Mouse (Mus musculus) forebrain, embryonic 10.5 days (tissue): ENCODE data around the gene Lgr6. TPM values are rescaled to one million over a fixed set of nuclear protein-coding genes. Genes with fewer than 3 reads are reported as not detected.
"Not testable (repeated sequence)": the region's sequence is repeated elsewhere in the genome, so short reads cannot be mapped to it uniquely, and the experiment has no call there.

Source experiments
- DNase-seq: peaks from one replicate; pipeline ENCODE4 v3.0.0-alpha.2; 2017; ENCODE audit warnings: low spot score; ENCODE audit errors: extremely low spot score
- H3K27ac ChIP-seq: fragments of 300-500 bp; sonication (generic); 2 replicates; pipeline ENCODE4 v1.5.1; 2016; ENCODE audit warnings: mild to moderate bottlenecking
- H3K27me3 ChIP-seq: fragments of 300-500 bp; sonication (generic); 2 replicates; pipeline ENCODE4 v1.6.1; 2016; ENCODE audit warnings: mild to moderate bottlenecking; ENCODE audit not compliant: poor library complexity, severe bottlenecking
- H3K36me3 ChIP-seq: fragments of 300-500 bp; sonication (generic); replicated peaks from 2 replicates; pipeline ENCODE4 v1.6.1; 2016; ENCODE audit warnings: mild to moderate bottlenecking, moderate library complexity
- H3K4me1 ChIP-seq: fragments of 300-500 bp; sonication (generic); 2 replicates; pipeline ENCODE4 v1.6.1; 2016
- H3K4me3 ChIP-seq: fragments of 300-500 bp; sonication (generic); 2 replicates; pipeline ENCODE4 v1.5.1; 2016; ENCODE audit warnings: mild to moderate bottlenecking, moderate library complexity
- H3K9me3 ChIP-seq: fragments of 300-500 bp; sonication (generic); 2 replicates; pipeline ENCODE4 v1.6.1; 2016; ENCODE audit warnings: mild to moderate bottlenecking, moderate library complexity
- WGBS: fragments of 180-500 bp; shearing (Covaris S2); methylation state at CpG from one replicate; pipeline ENCODE4 v1.1.7; 2016; 5-methylcytosine and 5-hydroxymethylcytosine counted together
- polyA plus RNA-seq: library from polyadenylated mRNA; unstranded; fragments of >200 nt; fragmentation: Nextera tagmentation; extraction: Ambion mirVana; gene quantifications from 2 replicates; pipeline ENCODE4 v1.2.1, GENCODE M21; 2016

Lgr6 gene
- polyA plus RNA-seq, 1 experiment from 2014 or later = 0.14 TPM

DNA sequence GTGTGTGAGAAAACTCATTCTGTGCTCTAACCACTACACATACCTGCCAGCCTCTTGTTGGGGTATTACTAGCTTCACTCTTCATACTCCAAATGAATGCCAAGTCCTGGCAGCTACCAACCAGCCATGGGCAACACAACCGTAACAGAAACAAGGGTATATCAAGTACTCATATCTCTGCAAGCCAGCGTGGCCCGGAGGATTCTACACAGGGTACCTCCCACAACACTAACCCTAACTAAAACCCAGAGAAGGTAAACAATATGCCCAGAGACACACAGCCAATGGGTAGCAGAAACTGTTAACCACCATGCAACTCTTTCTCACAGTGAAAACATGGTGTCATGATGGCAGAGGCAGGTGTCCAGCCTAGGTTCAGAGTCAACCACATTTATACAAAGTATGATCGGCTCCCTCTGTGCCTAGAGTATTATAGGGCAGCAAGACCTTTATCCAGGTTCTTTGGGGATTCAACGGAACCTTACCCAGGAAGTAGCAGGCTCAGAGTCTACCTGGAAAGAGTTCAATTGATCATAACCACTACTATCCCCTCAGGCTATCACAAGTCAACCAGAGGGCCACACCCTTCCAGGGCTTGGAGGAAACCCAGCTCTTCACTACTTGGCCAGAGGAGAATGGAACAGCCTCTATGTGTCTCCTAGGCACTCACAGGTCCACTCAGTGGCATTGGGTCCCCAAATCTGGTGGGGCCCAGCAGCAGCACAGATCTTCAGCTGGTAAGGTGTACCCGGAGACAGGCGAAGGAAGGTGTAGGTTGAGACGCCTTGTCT is 19.7 kb upstream of the Lgr6 start:
- no peaks in the 10 kb centered on the region for H3K36me3 ChIP-seq
- peaks cover 37% of the 10 kb centered on the region for H3K4me1 ChIP-seq
- 93% methylated on average over 8 of the region's 8 CpGs for WGBS
- no peaks in the 10 kb centered on the region for H3K9me3 ChIP-seq
- DNase-seq = no peak
- H3K4me3 ChIP-seq = no peak overlapping the region
- no peak overlapping the region for H3K27ac ChIP-seq
- peaks cover 28% of the 10 kb centered on the region for H3K27me3 ChIP-seq

DNA sequence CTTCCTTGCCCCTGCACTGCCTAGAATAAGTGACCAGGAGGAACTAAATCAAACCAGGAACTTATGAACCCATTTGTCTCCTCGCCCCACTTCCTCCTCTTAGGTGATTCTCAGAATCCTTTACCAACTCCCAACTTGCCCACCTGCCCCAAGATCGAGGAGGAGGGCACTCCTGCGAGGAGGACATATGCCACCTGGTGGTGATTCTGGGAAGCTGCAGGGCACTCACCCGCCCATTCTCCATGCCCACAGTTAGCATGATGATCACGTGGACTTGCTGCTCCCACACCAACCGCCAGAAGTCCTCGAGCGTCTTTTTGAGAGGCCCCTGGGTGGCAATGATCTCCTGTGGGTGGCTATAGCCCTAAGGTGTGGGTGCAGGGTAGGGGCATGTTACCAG is 7.6 kb upstream of the Lgr6 start:
- no peak overlapping the region for H3K27ac ChIP-seq
- peak; percentile 62 for DNase-seq
- WGBS = 12% methylated on average over 8 of the region's 8 CpGs

DNA sequence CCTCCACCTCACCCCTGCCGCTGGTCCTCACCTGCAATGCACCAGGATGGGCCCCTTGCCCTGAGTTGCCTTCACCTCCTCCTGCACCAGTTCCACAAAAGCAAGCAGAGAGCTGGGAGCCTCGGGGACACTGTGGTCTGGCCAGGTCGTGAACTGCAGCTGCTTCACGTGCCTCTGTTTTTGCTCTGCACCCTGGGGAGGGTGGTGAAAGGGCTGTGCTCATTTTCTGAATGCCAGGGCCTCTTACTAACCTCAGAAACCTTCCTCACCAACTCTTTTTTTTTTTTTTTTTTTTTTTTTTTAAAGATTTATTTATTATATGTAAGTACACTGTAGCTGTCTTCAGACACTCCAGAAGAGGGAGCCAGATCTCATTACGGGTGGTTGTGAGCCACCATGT is 6.2 kb upstream of the Lgr6 start:
- not testable (repeated sequence) for H3K9me3 ChIP-seq, H3K36me3 ChIP-seq, H3K4me3 ChIP-seq, DNase-seq, H3K4me1 ChIP-seq, H3K27ac ChIP-seq
- peaks cover 42% of the 10 kb centered on the region for H3K27me3 ChIP-seq
- 63% methylated on average over 5 of the region's 5 CpGs for WGBS

More for the DNA sequence above, 7.6 kb upstream of the Lgr6 start:
- peaks cover 9% of the 10 kb centered on the region for H3K4me1 ChIP-seq
- H3K4me3 ChIP-seq = no peak overlapping the region
- H3K9me3 ChIP-seq = no peaks in the 10 kb centered on the region
- no peaks in the 10 kb centered on the region for H3K36me3 ChIP-seq
- H3K27me3 ChIP-seq = peaks cover 28% of the 10 kb centered on the region

DNA sequence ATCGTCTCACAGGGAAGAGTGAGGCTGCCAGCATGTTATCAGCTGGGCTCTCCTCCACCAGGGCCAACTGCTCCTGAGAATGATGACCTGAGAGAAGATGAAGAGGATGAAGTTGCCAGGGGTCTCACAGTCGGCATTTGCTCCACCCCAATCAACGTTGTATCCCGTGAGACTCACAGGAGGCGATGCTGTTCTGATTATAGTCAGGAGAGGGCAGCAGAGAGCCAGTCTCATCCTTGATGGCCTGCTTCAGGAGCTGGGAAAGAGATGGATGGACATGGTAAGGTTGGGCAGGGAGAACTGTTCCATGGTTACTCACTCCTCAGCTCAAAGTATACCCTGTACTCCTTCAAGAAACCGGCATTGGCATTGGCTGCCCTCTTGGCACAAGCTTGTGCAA is 5.0 kb upstream of the Lgr6 start:
- Histone ChIP-seq H3K27me3 (peaks cover 54% of the 10 kb centered on the region), H3K36me3 (no peaks in the 10 kb centered on the region), H3K9me3 (no peaks in the 10 kb centered on the region), H3K27ac (no peak overlapping the region), H3K4me3 (no peak overlapping the region), H3K4me1 (peaks cover 18% of the 10 kb centered on the region)
- DNase-seq = peak; percentile 67
- 22% methylated on average over 6 of the region's 6 CpGs for WGBS

DNA sequence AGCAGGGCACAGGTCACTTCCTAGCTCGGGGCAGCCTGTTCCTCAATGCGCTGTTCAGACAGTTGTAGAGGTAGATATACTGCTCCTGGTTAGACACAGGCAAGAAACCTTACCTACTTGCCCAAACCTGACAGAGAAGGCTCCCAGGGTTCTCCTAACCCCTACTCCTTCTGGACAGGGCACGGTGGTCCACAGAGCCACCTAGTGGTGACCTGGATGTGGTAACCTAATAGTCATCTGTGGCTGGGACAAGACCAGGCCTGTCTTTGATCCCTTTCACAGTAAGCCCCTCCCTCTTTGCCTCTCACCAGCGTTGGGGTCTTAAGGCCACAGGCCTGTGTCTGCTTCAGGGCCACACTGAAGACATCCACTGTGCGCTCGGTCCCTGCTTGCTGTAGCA is 3.5 kb upstream of the Lgr6 start:
- WGBS = 39% methylated on average over 6 of the region's 6 CpGs
- Histone ChIP-seq H3K4me1 (peaks cover 23% of the 10 kb centered on the region), H3K4me3 (no peak overlapping the region), H3K27me3 (peaks cover 69% of the 10 kb centered on the region), H3K36me3 (no peaks in the 10 kb centered on the region), H3K27ac (no peak overlapping the region), H3K9me3 (no peaks in the 10 kb centered on the region)
- DNase-seq = peak; percentile 41

DNA sequence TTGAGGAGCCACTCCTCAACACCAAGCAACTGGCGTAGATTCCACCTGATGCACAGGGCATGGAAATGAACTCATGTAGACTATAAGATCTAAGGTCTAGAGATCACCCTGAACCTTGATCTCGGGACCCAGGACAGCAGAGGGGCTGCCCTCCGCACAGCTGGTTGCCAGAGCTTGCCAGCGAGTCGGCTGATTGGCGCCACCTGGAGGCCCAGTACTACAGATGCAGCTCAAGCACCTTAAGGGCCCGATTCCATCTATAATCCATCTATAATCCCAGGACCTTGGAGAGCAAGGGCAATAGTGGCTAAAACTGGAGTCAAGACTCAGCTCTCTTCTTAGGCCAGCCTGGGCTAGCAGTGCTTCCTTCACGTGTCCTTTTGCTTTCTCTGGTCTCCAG is 875 bp upstream of the Lgr6 start:
- Histone ChIP-seq H3K4me1 (peaks cover 19% of the 10 kb centered on the region), H3K27ac (no peak overlapping the region), H3K4me3 (peak overlapping the region; percentile 51), H3K27me3 (peaks cover 86% of the 10 kb centered on the region), H3K9me3 (no peaks in the 10 kb centered on the region), H3K36me3 (no peaks in the 10 kb centered on the region)
- peak; percentile 62 for DNase-seq
- WGBS = 3% methylated on average over 8 of the region's 8 CpGs

DNA sequence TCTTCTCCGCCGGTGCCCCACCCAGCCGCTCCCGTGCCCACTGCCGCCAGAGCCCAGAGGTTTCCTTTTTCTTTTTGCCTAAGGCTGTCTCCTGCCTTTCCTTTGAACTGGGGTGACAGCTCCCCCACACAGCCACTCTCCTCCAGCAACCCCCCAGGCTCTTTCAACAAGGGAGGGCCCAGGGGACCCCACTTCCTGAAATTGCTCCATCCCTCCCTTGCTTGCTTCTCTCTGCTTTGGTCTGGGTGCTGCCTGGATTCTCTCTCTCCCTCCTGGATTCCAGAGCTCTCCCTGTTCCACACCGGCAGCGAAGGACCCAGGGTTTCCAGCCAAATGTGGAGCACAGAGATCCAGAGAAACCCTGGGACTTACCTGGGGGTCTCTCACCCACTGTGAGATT is 4.7 kb downstream of the Lgr6 start:
- peaks cover 70% of the 10 kb centered on the region for H3K27me3 ChIP-seq
- 65% methylated on average over 7 of the region's 7 CpGs for WGBS
- DNase-seq = no peak
- no peak overlapping the region for H3K4me3 ChIP-seq
- no peaks in the 10 kb centered on the region for H3K36me3 ChIP-seq
- no peaks in the 10 kb centered on the region for H3K9me3 ChIP-seq
- H3K4me1 ChIP-seq = peaks cover 9% of the 10 kb centered on the region
- no peak overlapping the region for H3K27ac ChIP-seq

DNA sequence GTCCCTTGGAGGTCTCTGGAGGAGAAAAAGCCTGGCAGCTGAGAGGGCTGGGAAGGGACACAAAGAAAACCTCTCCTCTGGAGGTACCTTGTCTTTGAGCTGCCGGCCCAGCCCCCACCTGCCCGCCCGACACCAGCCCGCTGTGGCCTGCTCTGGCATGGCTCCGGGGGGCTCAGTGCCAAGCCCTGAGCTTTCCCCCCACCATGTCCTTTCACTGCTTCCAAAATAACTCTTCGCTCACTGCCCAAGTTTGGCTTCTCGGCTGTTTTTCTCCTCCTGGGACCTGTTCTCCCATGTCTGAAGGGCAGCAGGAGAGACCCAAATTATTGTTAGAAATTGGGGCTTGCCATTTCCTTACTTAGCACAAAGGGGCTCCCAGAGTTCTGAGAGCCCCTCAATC is 6.6 kb downstream of the Lgr6 start:
- 0 out of 2 replicates have a peak, but pooled peaks cover 3% of the 10 kb centered on the region for H3K4me1 ChIP-seq
- DNase-seq = no peak
- H3K4me3 ChIP-seq = no peak overlapping the region
- H3K27ac ChIP-seq = no peak overlapping the region
- 87% methylated on average over 7 of the region's 7 CpGs for WGBS
- H3K36me3 ChIP-seq = no peaks in the 10 kb centered on the region
- H3K27me3 ChIP-seq = peaks cover 50% of the 10 kb centered on the region
- no peaks in the 10 kb centered on the region for H3K9me3 ChIP-seq

DNA sequence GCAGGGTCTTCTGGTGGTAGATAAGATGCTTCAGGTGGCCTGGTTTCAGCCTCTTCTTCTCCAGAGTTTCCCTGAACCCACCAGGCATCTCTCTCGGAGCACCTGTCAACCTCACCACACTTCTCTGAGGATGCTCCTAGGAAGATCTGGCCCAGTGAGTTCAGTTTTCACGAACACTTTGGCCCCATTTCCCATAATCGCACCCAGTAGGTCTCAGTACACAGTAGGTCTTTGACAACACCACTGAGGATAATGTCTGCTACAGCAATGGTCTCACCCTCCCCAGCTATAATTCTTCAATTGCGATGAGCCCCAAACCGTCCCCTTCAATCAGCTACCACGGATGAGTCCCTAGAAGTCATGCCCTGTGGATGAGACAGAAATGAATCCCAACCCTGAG is 7.6 kb downstream of the Lgr6 start:
- 93% methylated on average over 6 of the region's 6 CpGs for WGBS
- peaks cover 40% of the 10 kb centered on the region for H3K27me3 ChIP-seq
- no peak for DNase-seq
- H3K4me3 ChIP-seq = no peak overlapping the region
- 0 out of 2 replicates have a peak, but pooled peaks cover 3% of the 10 kb centered on the region for H3K4me1 ChIP-seq
- no peaks in the 10 kb centered on the region for H3K9me3 ChIP-seq
- no peaks in the 10 kb centered on the region for H3K36me3 ChIP-seq
- H3K27ac ChIP-seq = no peak overlapping the region

DNA sequence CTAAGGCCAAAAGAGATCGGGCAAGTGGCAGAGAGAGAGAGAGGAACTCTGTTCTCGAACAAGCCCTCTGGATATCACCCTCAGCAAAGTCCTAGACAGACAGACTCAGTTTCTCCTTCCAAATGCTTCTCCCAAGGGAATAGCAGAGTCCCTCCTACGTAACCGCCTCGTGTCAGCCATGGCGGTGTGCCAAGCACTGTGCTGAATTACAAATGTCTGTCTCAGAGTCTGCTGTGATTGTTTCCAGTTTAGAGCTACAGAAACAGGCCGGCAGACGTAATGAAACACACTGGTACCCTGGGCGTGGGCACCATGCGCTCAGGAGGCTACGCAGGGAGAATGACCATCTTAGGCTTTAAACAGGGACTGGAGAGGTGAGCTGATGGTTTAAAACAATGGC is 8.8 kb downstream of the Lgr6 start:
- no peaks in the 10 kb centered on the region for H3K36me3 ChIP-seq
- H3K27ac ChIP-seq = no peak overlapping the region
- no peaks in the 10 kb centered on the region for H3K9me3 ChIP-seq
- no peak for DNase-seq
- peaks cover 29% of the 10 kb centered on the region for H3K27me3 ChIP-seq
- H3K4me3 ChIP-seq = no peak overlapping the region
- 92% methylated on average over 11 of the region's 11 CpGs for WGBS
- H3K4me1 ChIP-seq = 0 out of 2 replicates have a peak, but pooled peaks cover 3% of the 10 kb centered on the region

DNA sequence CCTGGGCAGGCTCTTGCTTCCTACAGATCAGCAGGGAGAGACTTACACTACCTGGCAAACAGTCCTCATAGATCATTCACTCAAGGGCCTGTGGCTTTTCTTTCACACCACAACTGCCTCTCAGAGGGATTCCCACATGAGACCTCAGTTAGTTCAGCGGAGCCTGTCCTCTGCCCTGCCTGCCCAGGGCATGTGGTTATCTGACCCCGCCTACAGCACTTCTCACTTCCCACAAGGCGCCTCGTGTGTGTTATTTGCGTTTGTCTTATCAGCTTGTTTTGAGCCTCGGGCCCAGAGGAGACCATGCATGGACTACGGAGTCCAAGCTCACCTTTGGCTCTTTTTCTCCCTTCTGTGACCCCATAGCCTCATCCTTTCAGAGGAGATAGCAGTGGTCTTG is 9.9 kb downstream of the Lgr6 start:
- Histone ChIP-seq H3K4me1 (0 out of 2 replicates have a peak, but pooled peaks cover 3% of the 10 kb centered on the region), H3K9me3 (no peaks in the 10 kb centered on the region), H3K27ac (no peak overlapping the region), H3K27me3 (peaks cover 18% of the 10 kb centered on the region), H3K36me3 (no peaks in the 10 kb centered on the region), H3K4me3 (no peak overlapping the region)
- DNase-seq = no peak
- WGBS = 66% methylated on average over 7 of the region's 7 CpGs

DNA sequence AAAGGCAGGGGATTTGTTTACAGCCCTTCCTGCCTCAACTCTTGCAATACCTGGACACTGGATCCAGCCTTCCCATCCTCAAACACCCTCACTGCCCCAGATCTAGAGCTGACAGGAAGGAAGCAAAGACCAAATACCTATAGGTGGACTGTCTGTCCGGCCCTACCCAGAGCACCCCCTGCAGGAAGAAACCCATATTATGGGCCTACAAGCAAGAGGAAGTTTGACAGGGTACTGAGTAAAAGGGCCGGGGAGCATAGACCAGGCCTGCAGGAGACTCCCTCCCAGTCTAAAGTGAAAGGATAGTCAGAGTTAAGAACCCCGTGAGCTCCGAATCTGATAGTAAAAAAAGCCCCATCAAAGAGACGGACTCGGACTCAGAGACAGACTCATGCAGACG is 10.4 kb downstream of the Lgr6 start:
- Histone ChIP-seq H3K27me3 (peaks cover 18% of the 10 kb centered on the region; the same call in 1 of the 2 replicates), H3K4me1 (0 out of 2 replicates have a peak, but pooled peaks cover 4% of the 10 kb centered on the region), H3K4me3 (no peak overlapping the region), H3K27ac (no peak overlapping the region), H3K9me3 (no peaks in the 10 kb centered on the region), H3K36me3 (no peaks in the 10 kb centered on the region)
- DNase-seq = no peak
- WGBS = 74% methylated on average over 7 of the region's 7 CpGs

DNA sequence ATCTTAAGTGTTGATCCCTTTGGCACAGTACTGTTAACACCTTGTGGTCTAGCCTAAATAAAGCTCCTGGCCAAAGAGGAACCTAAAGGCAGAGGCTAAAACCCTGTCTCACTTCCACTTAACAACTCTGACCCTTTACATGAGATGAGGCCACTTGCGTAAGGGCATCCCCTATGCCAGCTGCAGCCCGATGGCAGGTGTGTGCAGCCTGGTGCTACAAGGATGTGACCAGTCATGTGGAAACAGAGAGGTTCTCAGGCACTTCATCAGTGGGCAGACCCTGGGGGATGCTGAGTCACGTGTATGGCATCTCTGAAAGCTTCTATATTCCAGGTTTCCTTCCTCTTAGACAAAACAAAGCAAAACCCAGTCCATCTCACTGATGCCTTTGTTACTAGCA is 14.2 kb downstream of the Lgr6 start:
- Histone ChIP-seq H3K9me3 (no peaks in the 10 kb centered on the region), H3K27me3 (peaks cover 28% of the 10 kb centered on the region), H3K4me3 (no peak overlapping the region), H3K36me3 (no peaks in the 10 kb centered on the region), H3K4me1 (peaks cover 13% of the 10 kb centered on the region), H3K27ac (no peak overlapping the region)
- DNase-seq = no peak
- WGBS = 84% methylated on average over 3 of the region's 3 CpGs
